Mouse (Mus musculus): ENCODE measurements around the gene Arid5b. TPM values are rescaled to one million over a fixed set of nuclear protein-coding genes. Genes with fewer than 3 reads are reported as not detected.

Gene Arid5b
- polyA plus RNA-seq, 1 experiment from 2014 or later, result 15.3 TPM

DNA sequence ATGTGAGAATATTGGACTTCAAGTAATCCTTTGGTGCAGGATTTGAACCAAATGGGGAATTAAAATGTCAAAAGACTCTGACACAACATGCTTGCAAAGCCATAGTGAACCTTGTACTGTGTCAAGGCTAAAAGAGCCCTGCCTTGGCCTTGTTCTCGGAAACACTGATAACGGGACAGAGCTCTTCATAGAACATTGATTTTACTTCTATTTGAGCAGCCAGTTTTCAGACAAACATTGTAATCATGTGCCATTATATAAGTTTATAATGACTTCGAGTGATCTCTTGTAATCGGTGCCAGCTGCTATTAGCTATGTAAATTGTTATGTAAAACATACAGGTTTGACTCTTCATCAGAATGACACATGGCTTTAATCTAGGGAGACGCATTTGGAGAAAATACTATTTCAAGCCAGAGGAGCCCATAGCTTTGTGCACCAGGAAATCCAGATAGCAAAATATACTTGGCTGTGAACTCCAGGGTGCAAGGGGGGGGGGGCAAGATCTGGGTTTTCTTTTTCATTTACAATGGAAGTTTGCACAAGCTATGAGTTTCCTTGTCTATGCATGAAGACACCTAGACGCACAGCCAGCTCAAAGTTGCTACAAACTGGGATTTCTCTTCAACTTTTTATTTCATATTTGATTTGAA lies 150.8 kb downstream of the Arid5b start:
- H3K27me3 ChIP-seq (replicated peaks; ENCODE audit: control insufficient read depth, insufficient read depth, low read length), result no peaks in the 10 kb centered on the region
- no peaks in the 10 kb centered on the region for H3K36me3 ChIP-seq (ENCODE audit: control insufficient read depth, insufficient read depth, low read length)
- ATAC-seq (replicated peaks; ENCODE audit: low FRiP score) (no peak), DNase-seq (ENCODE audit: low spot score) (no peak)
- 68% methylated on average over 6 of the region's 6 CpGs for whole genome bisulfite sequencing
- H3K4me3 ChIP-seq (ENCODE audit: low read depth, low read length), result no peak overlapping the region
- no peak overlapping the region for H3K4me2 ChIP-seq
- H3K9ac ChIP-seq (ENCODE audit: low read depth, low read length), result no peak overlapping the region
- peaks cover 10% of the 10 kb centered on the region for H3K4me1 ChIP-seq (replicated peaks; ENCODE audit: control insufficient read depth, insufficient read depth, low read length)
- H3K9me3 ChIP-seq (ENCODE audit: control insufficient read depth, low read length), result no peaks in the 10 kb centered on the region
- no peak overlapping the region for H3K27ac ChIP-seq (ENCODE audit: low read depth, low read length)

DNA sequence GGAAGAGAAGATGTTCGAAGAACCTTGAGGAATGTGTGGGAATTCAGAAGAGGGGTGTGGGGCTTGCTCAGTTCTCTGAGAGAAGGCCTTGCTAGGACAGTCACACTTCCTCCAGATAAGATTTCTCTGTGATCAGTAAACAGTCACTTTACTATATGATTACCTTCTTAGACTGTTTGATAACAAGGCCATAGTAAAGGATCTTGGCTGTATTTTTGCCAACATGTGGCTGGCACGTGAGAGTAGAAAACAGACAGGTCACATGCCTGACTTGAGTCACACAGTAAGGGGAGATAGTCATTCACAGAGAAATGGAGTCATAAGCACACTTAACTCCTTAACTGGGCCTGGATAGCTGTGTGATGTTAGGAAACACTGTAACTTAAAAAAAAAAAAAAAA lies 151.4 kb downstream of the Arid5b start:
- H3K36me3 ChIP-seq (ENCODE audit: control insufficient read depth, insufficient read depth, low read length), result no peaks in the 10 kb centered on the region
- no peaks in the 10 kb centered on the region for H3K9me3 ChIP-seq (ENCODE audit: control insufficient read depth, low read length)
- no peak overlapping the region for H3K27ac ChIP-seq (ENCODE audit: low read depth, low read length)
- ATAC-seq (replicated peaks; ENCODE audit: low FRiP score), result no peak; the same call in 1 of the 2 replicates
- no peaks in the 10 kb centered on the region for H3K27me3 ChIP-seq (replicated peaks; ENCODE audit: control insufficient read depth, insufficient read depth, low read length)
- H3K4me1 ChIP-seq (replicated peaks; ENCODE audit: control insufficient read depth, insufficient read depth, low read length), result peaks cover 10% of the 10 kb centered on the region
- DNase-seq (ENCODE audit: low spot score), result no peak
- no peak overlapping the region for H3K4me3 ChIP-seq (ENCODE audit: low read depth, low read length)
- H3K4me2 ChIP-seq, result no peak overlapping the region
- H3K9ac ChIP-seq (ENCODE audit: low read depth, low read length), result no peak overlapping the region
- WGBS, result 42% methylated on average over 2 of the region's 2 CpGs

DNA sequence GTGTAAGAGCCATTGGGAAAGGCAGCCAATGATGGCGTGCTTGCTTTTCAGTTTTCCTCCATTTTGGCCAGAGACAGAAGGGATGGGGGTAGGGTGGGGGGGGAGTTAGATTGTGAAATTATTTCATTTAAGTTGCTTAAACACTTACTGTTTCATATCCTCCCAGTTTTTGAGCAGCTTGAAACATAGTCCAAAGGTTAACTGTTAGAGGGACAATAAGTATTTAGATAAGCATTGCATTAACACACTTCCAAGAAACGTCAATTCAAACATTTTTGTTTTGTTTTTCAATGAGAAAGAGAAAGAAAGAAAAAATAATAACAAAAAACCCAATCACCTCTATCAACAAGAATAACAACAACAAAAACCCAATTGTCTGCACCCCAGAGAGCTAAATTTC lies 152.0 kb downstream of the Arid5b start:
- WGBS, result 74% methylated on average over 2 of the region's 2 CpGs
- H3K4me1 ChIP-seq (replicated peaks; ENCODE audit: control insufficient read depth, insufficient read depth, low read length), result peaks cover 10% of the 10 kb centered on the region
- H3K36me3 ChIP-seq (ENCODE audit: control insufficient read depth, insufficient read depth, low read length), result no peaks in the 10 kb centered on the region
- ATAC-seq (replicated peaks; ENCODE audit: low FRiP score), result no peak
- no peak overlapping the region for H3K27ac ChIP-seq (ENCODE audit: low read depth, low read length)
- H3K4me3 ChIP-seq (ENCODE audit: low read depth, low read length), result no peak overlapping the region
- no peaks in the 10 kb centered on the region for H3K27me3 ChIP-seq (replicated peaks; ENCODE audit: control insufficient read depth, insufficient read depth, low read length)
- no peak overlapping the region for H3K4me2 ChIP-seq
- no peaks in the 10 kb centered on the region for H3K9me3 ChIP-seq (ENCODE audit: control insufficient read depth, low read length)
- no peak overlapping the region for H3K9ac ChIP-seq (ENCODE audit: low read depth, low read length)
- DNase-seq (ENCODE audit: low spot score), result no peak

DNA sequence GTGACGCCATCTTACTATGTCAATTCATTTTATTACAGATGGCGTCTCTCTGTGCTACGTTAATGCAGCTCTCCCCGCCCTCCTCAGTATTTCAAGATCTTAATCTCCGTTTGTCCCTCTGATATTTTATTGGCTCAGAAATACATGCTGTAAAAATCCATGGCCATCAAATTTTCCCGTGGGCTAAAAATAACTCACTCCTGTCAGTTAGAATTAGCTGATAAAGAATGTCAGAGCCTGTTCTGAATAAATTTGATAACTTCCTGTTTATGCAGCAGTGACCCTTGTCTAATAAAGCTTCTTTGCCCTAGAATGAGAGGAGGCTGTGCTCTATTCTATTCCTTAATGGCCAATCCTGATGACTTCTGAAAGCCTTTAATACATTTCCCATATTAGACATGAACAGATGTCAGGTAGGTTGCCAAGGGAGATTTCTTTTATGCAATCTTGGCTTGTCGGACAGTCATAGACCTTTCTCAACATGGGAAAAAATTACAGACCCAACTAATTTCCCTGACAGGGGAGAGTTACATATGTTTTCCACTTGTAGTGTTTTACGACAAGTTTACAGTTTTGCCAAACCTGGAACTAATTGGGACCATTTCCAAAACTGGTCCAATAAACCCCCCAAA lies 152.5 kb downstream of the Arid5b start:
- 75% methylated on average over 8 of the region's 8 CpGs for WGBS
- no peak overlapping the region for H3K27ac ChIP-seq (ENCODE audit: low read depth, low read length)
- H3K27me3 ChIP-seq (replicated peaks; ENCODE audit: control insufficient read depth, insufficient read depth, low read length), result no peaks in the 10 kb centered on the region
- H3K9me3 ChIP-seq (ENCODE audit: control insufficient read depth, low read length), result no peaks in the 10 kb centered on the region
- DNase-seq (ENCODE audit: low spot score) (no peak), ATAC-seq (replicated peaks; ENCODE audit: low FRiP score) (no peak)
- H3K36me3 ChIP-seq (ENCODE audit: control insufficient read depth, insufficient read depth, low read length), result no peaks in the 10 kb centered on the region
- H3K4me2 ChIP-seq, result no peak overlapping the region
- H3K9ac ChIP-seq (ENCODE audit: low read depth, low read length), result no peak overlapping the region
- H3K4me3 ChIP-seq (ENCODE audit: low read depth, low read length), result no peak overlapping the region
- H3K4me1 ChIP-seq (replicated peaks; ENCODE audit: control insufficient read depth, insufficient read depth, low read length), result peaks cover 10% of the 10 kb centered on the region

DNA sequence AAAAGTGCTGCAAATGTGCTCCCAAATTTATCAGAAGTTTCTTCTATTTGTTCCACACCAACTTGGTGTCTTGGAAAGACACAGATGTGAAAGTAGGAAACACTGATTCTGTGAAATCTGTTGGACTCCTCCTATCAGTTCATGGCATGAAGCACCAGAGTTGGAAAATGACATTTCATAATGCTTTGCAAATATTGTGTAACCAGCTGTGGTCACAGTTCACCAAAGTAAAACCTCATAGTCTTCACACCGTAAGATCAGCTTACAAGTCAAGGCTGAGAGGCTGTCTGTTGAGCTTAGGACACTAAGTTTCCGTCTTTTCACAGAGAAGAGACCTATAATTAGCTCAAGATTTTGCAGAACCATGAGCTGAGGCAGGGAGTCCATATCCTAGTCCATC lies 153.6 kb downstream of the Arid5b start:
- H3K9ac ChIP-seq (ENCODE audit: low read depth, low read length), result no peak overlapping the region
- no peak overlapping the region for H3K4me2 ChIP-seq
- peaks cover 10% of the 10 kb centered on the region for H3K4me1 ChIP-seq (replicated peaks; ENCODE audit: control insufficient read depth, insufficient read depth, low read length)
- no peak overlapping the region for H3K27ac ChIP-seq (ENCODE audit: low read depth, low read length)
- H3K4me3 ChIP-seq (ENCODE audit: low read depth, low read length), result no peak overlapping the region
- no peaks in the 10 kb centered on the region for H3K27me3 ChIP-seq (replicated peaks; ENCODE audit: control insufficient read depth, insufficient read depth, low read length)
- no peak for ATAC-seq (replicated peaks; ENCODE audit: low FRiP score)
- WGBS, result 64% methylated on average over 2 of the region's 2 CpGs
- no peaks in the 10 kb centered on the region for H3K9me3 ChIP-seq (ENCODE audit: control insufficient read depth, low read length)
- H3K36me3 ChIP-seq (ENCODE audit: control insufficient read depth, insufficient read depth, low read length), result no peaks in the 10 kb centered on the region
- no peak for DNase-seq (ENCODE audit: low spot score)

DNA sequence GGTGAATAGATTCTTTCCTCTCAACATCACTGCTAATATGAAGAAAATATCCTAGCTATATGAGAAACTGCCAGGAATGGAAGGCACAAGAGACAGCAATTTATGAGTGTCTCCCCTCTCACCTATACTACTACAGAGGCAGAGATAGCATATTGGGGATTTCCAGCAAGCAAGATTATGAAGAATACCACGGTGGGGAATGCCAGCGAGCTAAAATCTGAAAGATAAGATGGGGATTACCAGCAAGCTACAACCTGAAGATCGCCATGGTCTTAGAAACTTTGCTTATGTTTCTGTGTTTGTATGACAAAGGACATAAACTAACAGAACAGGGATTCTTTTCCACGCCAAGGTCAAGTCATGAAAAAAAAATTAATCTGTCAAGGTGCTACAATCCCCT lies 155.1 kb downstream of the Arid5b start:
- Histone ChIP-seq H3K9me3 (ENCODE audit: control insufficient read depth, low read length) (no peaks in the 10 kb centered on the region), H3K4me3 (ENCODE audit: low read depth, low read length) (no peak overlapping the region), H3K27ac (ENCODE audit: low read depth, low read length) (no peak overlapping the region), H3K4me1 (replicated peaks; ENCODE audit: control insufficient read depth, insufficient read depth, low read length) (peaks cover 12% of the 10 kb centered on the region), H3K36me3 (ENCODE audit: control insufficient read depth, insufficient read depth, low read length) (no peaks in the 10 kb centered on the region), H3K9ac (ENCODE audit: low read depth, low read length) (no peak overlapping the region), H3K27me3 (replicated peaks; ENCODE audit: control insufficient read depth, insufficient read depth, low read length) (no peaks in the 10 kb centered on the region), H3K4me2 (no peak overlapping the region)
- WGBS, result 76% methylated on average over 4 of the region's 4 CpGs
- DNase-seq (ENCODE audit: low spot score) (no peak), ATAC-seq (replicated peaks; ENCODE audit: low FRiP score) (no peak)

DNA sequence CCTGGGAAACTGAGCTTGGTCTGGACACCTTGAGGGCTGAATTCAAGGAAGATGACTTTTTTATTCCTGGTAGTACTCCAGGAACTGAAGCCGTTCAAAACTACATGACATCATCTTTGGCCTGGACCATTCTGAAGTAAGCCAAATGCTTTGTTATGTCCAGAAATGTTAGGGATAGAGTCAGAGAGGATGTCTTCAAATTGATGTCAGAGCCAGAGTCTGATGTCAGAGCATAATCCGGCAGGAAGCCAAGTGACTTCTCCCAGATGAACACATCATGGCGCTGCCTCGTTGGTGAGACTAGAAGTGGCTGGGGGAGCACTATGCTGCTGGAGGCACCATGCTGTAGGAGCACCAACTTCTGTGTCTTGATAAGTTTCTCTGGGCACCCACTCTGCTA lies 156.6 kb downstream of the Arid5b start:
- Histone ChIP-seq H3K27me3 (replicated peaks; ENCODE audit: control insufficient read depth, insufficient read depth, low read length) (no peaks in the 10 kb centered on the region), H3K4me2 (no peak overlapping the region), H3K4me1 (replicated peaks; ENCODE audit: control insufficient read depth, insufficient read depth, low read length) (peaks cover 5% of the 10 kb centered on the region), H3K36me3 (ENCODE audit: control insufficient read depth, insufficient read depth, low read length) (0 out of 2 replicates have a peak, but pooled peaks cover 2% of the 10 kb centered on the region), H3K27ac (ENCODE audit: low read depth, low read length) (no peak overlapping the region), H3K4me3 (ENCODE audit: low read depth, low read length) (no peak overlapping the region), H3K9ac (ENCODE audit: low read depth, low read length) (no peak overlapping the region), H3K9me3 (ENCODE audit: control insufficient read depth, low read length) (no peaks in the 10 kb centered on the region)
- DNase-seq (ENCODE audit: low spot score) (no peak), ATAC-seq (replicated peaks; ENCODE audit: low FRiP score) (no peak)
- 79% methylated on average over 4 of the region's 4 CpGs for WGBS

DNA sequence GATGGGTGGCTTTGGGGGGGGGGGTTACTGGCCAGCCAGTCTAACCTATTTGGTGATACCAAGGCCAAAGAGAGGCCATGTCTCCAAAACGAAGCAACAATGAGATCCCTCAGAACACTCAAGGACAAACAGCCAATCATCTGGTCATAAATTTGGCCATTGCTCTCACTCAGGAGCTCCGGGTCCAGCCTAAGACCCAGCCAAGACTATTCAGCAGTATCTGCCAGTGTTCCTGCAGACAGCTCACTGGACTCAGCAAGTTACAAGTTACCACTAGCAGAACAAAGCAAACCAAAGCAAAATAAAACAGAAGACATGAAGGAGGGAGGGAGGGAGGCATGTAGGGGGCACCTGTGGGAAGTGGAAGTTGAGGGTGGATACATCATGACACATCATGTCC lies 157.3 kb downstream of the Arid5b start:
- WGBS, result 81% methylated on average over 2 of the region's 2 CpGs
- Histone ChIP-seq H3K9me3 (ENCODE audit: control insufficient read depth, low read length) (no peaks in the 10 kb centered on the region), H3K27ac (ENCODE audit: low read depth, low read length) (no peak overlapping the region), H3K4me3 (ENCODE audit: low read depth, low read length) (no peak overlapping the region), H3K9ac (ENCODE audit: low read depth, low read length) (no peak overlapping the region), H3K27me3 (replicated peaks; ENCODE audit: control insufficient read depth, insufficient read depth, low read length) (no peaks in the 10 kb centered on the region), H3K36me3 (ENCODE audit: control insufficient read depth, insufficient read depth, low read length) (0 out of 2 replicates have a peak, but pooled peaks cover 2% of the 10 kb centered on the region), H3K4me2 (no peak overlapping the region), H3K4me1 (replicated peaks; ENCODE audit: control insufficient read depth, insufficient read depth, low read length) (0 out of 2 replicates have a peak, but pooled peaks cover 5% of the 10 kb centered on the region)
- ATAC-seq (replicated peaks; ENCODE audit: low FRiP score) (no peak), DNase-seq (ENCODE audit: low spot score) (no peak)

DNA sequence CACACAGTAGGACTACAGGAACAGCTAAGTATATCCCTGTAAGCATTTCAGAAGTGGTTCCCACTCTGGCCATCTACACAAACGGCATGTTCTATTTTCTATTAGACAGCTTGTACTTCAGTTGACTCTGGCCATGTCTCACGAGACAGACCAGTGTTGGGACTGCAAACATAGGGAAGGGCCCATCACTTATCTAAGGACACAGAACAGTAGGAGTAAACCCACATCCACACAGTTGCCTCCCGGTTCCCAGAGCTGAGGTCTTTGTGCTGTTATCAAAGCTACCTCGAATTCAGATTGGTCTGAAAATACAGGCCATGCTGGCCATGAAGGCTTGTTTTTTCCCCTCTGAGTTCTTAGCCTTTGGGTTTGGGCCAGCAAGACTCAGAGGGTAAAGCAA lies 158.5 kb downstream of the Arid5b start:
- DNase-seq (ENCODE audit: low spot score) (no peak), ATAC-seq (replicated peaks; ENCODE audit: low FRiP score) (no peak)
- Histone ChIP-seq H3K4me1 (replicated peaks; ENCODE audit: control insufficient read depth, insufficient read depth, low read length) (0 out of 2 replicates have a peak, but pooled peaks cover 3% of the 10 kb centered on the region), H3K27me3 (replicated peaks; ENCODE audit: control insufficient read depth, insufficient read depth, low read length) (no peaks in the 10 kb centered on the region), H3K4me3 (ENCODE audit: low read depth, low read length) (no peak overlapping the region), H3K36me3 (ENCODE audit: control insufficient read depth, insufficient read depth, low read length) (peaks cover 2% of the 10 kb centered on the region; the same call in 1 of the 2 replicates), H3K9ac (ENCODE audit: low read depth, low read length) (no peak overlapping the region), H3K4me2 (no peak overlapping the region), H3K9me3 (ENCODE audit: control insufficient read depth, low read length) (no peaks in the 10 kb centered on the region), H3K27ac (ENCODE audit: low read depth, low read length) (no peak overlapping the region)
- 59% methylated on average over 4 of the region's 4 CpGs for WGBS
